Mouse (Mus musculus) liver, embryonic 15.5 days (tissue): Measurements from ENCODE around the gene Tmem132c. TPM values are rescaled to one million over a fixed set of nuclear protein-coding genes. Genes with fewer than 3 reads are reported as not detected.

Experiments
- ATAC-seq: fragments of 200-750 bp; cut with Nextera tagmentation; 2 replicates; pipeline ENCODE4 v1.8.0; 2017; ENCODE audit warnings: moderate number of reproducible peaks, mild to moderate bottlenecking, moderate library complexity; ENCODE audit not compliant: insufficient read depth
- H3K27ac ChIP-seq: fragments of 300-500 bp; sonication (generic); replicated peaks from 2 replicates; pipeline ENCODE4 v1.5.1; 2015; ENCODE audit warnings: mild to moderate bottlenecking, inconsistent platforms
- H3K27me3 ChIP-seq: fragments of 300-500 bp; sonication (generic); 2 replicates; pipeline ENCODE4 v1.6.1; 2015; ENCODE audit warnings: mild to moderate bottlenecking, inconsistent platforms
- H3K36me3 ChIP-seq: fragments of 300-500 bp; sonication (generic); replicated peaks from 2 replicates; pipeline ENCODE4 v1.6.1; 2015; ENCODE audit warnings: moderate library complexity, mild to moderate bottlenecking, inconsistent platforms
- H3K4me1 ChIP-seq: fragments of 300-500 bp; sonication (generic); replicated peaks from 2 replicates; pipeline ENCODE4 v1.6.1; 2015; ENCODE audit warnings: inconsistent platforms
- H3K4me2 ChIP-seq: fragments of 300-500 bp; sonication (generic); 2 replicates; pipeline ENCODE4 v1.6.1; 2015; ENCODE audit warnings: moderate library complexity, mild to moderate bottlenecking, inconsistent platforms
- H3K4me3 ChIP-seq: fragments of 300-500 bp; sonication (generic); replicated peaks from 2 replicates; pipeline ENCODE4 v1.5.1; 2015; ENCODE audit warnings: mild to moderate bottlenecking, inconsistent platforms
- H3K9ac ChIP-seq: fragments of 300-500 bp; sonication (generic); 2 replicates; pipeline ENCODE4 v1.6.1; 2015; ENCODE audit warnings: moderate library complexity, mild to moderate bottlenecking, inconsistent platforms
- H3K9me3 ChIP-seq: fragments of 300-500 bp; sonication (generic); replicated peaks from 2 replicates; pipeline ENCODE4 v1.6.1; 2016; ENCODE audit warnings: inconsistent platforms
- WGBS: fragments of 180-500 bp; shearing (Covaris S2); methylation state at CpG from one replicate; pipeline ENCODE4 v1.1.7; 2015; ENCODE audit warnings: mixed read lengths; ENCODE audit not compliant: insufficient replicate concordance; 5-methylcytosine and 5-hydroxymethylcytosine counted together
- polyA plus RNA-seq: library from polyadenylated mRNA; unstranded; fragments of >200 nt; fragmentation: Nextera tagmentation; extraction: Ambion mirVana; gene quantifications from 2 replicates; pipeline ENCODE4 v1.2.1, GENCODE M21; 2015

The Tmem132c gene
- polyA plus RNA-seq, 1 experiment from 2014 or later, result 0.07 TPM

- Histone ChIP-seq H3K27me3 (no peaks in the 10 kb centered on the region), H3K27ac (no peak overlapping the region), H3K9ac (no peak overlapping the region), H3K36me3 (peaks cover 60% of the 10 kb centered on the region), H3K4me1 (peaks cover 29% of the 10 kb centered on the region), H3K9me3 (no peaks in the 10 kb centered on the region), H3K4me3 (no peak overlapping the region), H3K4me2 (no peak overlapping the region)
- WGBS, result 71% methylated on average over 2 of the region's 2 CpGs
- no peak for ATAC-seq
Measured at GRCm38 (mm10) chr5:127607507-127607906, 365.9 kb downstream of the Tmem132c start.

- Histone ChIP-seq H3K9me3 (no peaks in the 10 kb centered on the region), H3K36me3 (peaks cover 42% of the 10 kb centered on the region), H3K27ac (no peak overlapping the region), H3K4me2 (no peak overlapping the region), H3K27me3 (no peaks in the 10 kb centered on the region), H3K4me1 (peaks cover 42% of the 10 kb centered on the region), H3K4me3 (no peak overlapping the region), H3K9ac (no peak overlapping the region)
- WGBS, result 70% methylated on average over 7 of the region's 7 CpGs
- no peak for ATAC-seq
Measured at GRCm38 (mm10) chr5:127609191-127609714, 367.6 kb downstream of the Tmem132c start.

- ATAC-seq, result peak; percentile 53; the same call in 1 of the 2 replicates
- H3K9ac ChIP-seq, result no peak overlapping the region
- peak overlapping the region; percentile 33 for H3K4me2 ChIP-seq
- H3K36me3 ChIP-seq, result peaks cover 28% of the 10 kb centered on the region
- H3K4me1 ChIP-seq, result peaks cover 58% of the 10 kb centered on the region
- H3K27ac ChIP-seq, result peak overlapping the region; percentile 68
- H3K27me3 ChIP-seq, result no peaks in the 10 kb centered on the region
- H3K4me3 ChIP-seq, result no peak overlapping the region
- 21% methylated on average over 6 of the region's 6 CpGs for WGBS
- no peaks in the 10 kb centered on the region for H3K9me3 ChIP-seq
Measured at GRCm38 (mm10) chr5:127610787-127611509, 369.3 kb downstream of the Tmem132c start.

GRCm38 (mm10) chr5:127611881-127612280 is 370.3 kb downstream of the Tmem132c start:
- H3K9me3 ChIP-seq, result no peaks in the 10 kb centered on the region
- no peak for ATAC-seq
- 63% methylated on average over 1 of the region's 1 CpGs for WGBS
- no peak overlapping the region for H3K9ac ChIP-seq
- no peak overlapping the region for H3K4me3 ChIP-seq
- no peak overlapping the region for H3K27ac ChIP-seq
- peaks cover 19% of the 10 kb centered on the region for H3K36me3 ChIP-seq
- peaks cover 62% of the 10 kb centered on the region for H3K4me1 ChIP-seq
- no peak overlapping the region for H3K4me2 ChIP-seq
- no peaks in the 10 kb centered on the region for H3K27me3 ChIP-seq

- H3K36me3 ChIP-seq, result peaks cover 15% of the 10 kb centered on the region
- no peak overlapping the region for H3K4me3 ChIP-seq
- no peak overlapping the region for H3K4me2 ChIP-seq
- no peak overlapping the region for H3K27ac ChIP-seq
- peaks cover 64% of the 10 kb centered on the region for H3K4me1 ChIP-seq
- ATAC-seq, result no peak
- 88% methylated on average over 6 of the region's 6 CpGs for WGBS
- H3K9ac ChIP-seq, result no peak overlapping the region
- no peaks in the 10 kb centered on the region for H3K27me3 ChIP-seq
- H3K9me3 ChIP-seq, result no peaks in the 10 kb centered on the region
Measured at GRCm38 (mm10) chr5:127612397-127612796, 370.8 kb downstream of the Tmem132c start.
